Comparison of ENCODE assay signal across 1 mouse cellular context in the genomic region with DNA sequence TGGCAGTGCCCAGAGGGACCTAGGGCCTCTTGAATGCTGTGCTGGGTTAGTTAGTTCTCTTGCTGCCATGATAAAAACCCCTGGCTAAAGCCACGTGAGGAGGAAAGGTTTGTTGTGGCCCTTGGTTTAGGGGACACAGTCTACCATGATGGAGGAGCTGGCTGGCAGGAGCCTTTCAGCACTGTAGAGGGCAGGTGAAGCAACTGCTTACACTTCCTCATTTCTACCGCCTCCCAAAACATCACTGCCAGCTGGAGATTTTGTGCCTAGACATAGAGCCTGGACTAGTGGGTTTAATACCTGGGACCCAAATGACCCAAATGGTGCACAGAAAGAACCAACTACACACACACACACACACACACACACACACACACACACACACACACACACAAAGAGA.
TF ChIP-seq lines count a peak whose summit lies in the region.

No protein-coding gene starts in this region.

TF ChIP-seq in MEL, 35 proteins besides CTCF, POLR2A, EP300 and RAD21 (continued from another document):
- TF ChIP-seq MXI1 (IDR thresholded peaks at IDR 0.05; ENCODE audit: low read depth, low read length) (no peak), POLR2AphosphoS2 (IDR thresholded peaks at IDR 0.05; ENCODE audit: low read length) (no peak), SMC3 (IDR thresholded peaks at IDR 0.05; ENCODE audit: low read depth, low read length) (no peak), GABPA (IDR thresholded peaks at IDR 0.05; ENCODE audit: low read depth, low read length) (no peak), JUND (IDR thresholded peaks at IDR 0.05; ENCODE audit: low read depth, low read length) (no peak), UBTF (IDR thresholded peaks at IDR 0.05; ENCODE audit: borderline replicate concordance, insufficient read depth, low read depth, low read length) (no peak), TBP (IDR thresholded peaks at IDR 0.05; ENCODE audit: low read depth, low read length) (no peak), MAZ (IDR thresholded peaks at IDR 0.05; ENCODE audit: low read depth, low read length) (no peak), ZKSCAN1 (IDR thresholded peaks at IDR 0.05; ENCODE audit: low read depth, low read length) (no peak), ZC3H11A (IDR thresholded peaks at IDR 0.05; ENCODE audit: low read depth, low read length) (no peak)
